Mouse (Mus musculus) 3T3-L1 (cell line): ENCODE data around the gene Ifnar1.

ENCODE experiments used
- DNase-seq: peaks from one replicate; pipeline ENCODE4 v3.0.0-alpha.2; 2015; ENCODE audit warnings: low read depth, low spot score

Gene Ifnar1

DNA sequence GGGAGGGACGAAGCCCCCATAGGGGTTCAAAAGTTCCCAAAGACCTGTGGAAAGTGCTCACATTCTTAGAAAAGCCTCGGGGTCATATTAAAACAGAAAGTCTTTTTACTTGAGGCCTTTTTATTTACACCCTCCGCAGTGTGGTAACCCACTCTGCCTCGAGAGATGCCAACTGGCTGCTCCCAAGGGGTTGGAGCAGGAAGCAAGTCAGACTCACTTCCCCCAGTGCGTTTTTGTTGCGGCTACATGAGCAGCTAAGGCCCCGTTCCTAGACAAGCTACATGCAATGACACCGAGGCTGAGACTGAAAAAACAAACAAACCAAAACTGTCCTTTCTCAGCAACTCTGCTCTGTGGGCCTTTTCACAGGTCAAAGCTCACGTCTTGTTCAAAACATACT is 53.5 kb downstream of the Ifnar1 start:
- DNase-seq, result no peak

GRCm38 (mm10) chr16:91541573-91542081 is 56.6 kb downstream of the Ifnar1 start:
- DNase-seq, result no peak

DNA sequence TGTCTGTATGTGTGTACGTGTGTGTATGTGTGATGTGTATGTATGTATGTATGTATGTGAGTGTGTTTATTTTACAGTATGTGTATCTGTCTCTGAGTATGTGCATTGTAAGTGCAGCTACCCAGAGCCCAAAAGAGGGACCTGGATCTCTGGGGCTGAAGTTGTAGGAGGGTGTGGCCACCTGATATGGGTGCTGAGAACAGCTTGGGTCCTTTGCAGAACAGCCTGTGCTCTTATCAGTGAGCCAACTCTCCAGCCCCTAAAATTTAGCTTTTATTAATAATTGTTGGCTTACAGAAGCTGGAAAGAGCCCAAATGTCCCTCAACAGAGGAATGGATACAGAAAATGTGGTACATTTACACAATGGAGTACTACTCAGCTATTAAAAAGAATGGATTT is 58.6 kb downstream of the Ifnar1 start:
- DNase-seq, result no peak

GRCm38 (mm10) chr16:91545597-91546281 is 60.7 kb downstream of the Ifnar1 start:
- DNase-seq, result peak; percentile 40

GRCm38 (mm10) chr16:91546391-91546835 is 61.4 kb downstream of the Ifnar1 start:
- peak; percentile 52 for DNase-seq

DNA sequence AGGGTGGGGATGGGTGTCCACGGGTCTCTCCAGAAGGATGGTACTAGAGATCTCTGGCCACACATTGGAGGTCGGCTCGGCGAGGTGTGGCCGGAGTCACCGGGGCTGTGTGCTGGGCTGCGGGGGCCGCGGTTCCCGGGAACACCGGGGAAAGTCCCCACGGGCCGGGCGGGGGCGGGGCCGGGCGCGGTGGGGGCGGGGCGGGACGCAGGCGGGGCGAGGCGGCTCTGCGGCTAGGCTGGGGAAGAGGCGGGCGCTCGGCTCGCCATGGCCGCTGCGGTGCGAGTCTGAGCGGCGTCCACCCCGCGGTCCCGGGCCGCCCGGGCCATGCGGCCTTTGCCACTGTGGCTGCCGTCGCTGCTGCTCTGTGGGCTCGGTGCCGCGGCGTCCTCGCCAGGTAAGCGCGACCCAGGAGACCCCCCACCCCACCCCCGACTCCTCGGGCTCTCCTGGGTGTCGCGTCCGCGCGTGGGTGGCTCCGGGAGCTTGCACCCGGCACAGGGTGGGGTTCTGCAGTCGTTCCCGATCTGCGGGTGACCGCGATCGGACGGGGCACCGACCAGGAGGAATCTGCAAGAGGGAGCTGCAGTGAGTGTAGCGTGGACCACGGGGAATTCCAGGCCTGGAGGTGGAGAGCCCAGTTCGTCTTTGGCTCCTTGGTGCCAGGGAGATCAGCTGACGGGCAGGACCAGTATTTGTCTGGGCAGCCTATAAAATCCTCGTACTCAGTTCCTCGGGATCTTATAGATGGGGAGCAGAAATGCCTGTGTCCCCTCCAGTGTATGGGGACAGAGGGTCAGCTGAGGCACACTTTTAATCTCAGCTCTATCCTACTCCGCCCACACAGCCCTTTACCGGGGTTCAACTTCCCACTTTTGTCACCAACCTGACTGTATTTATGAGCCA is 62.1 kb downstream of the Ifnar1 start, which contains the start of gene Ifngr2:
TSS of gene Ifngr2 (plus strand) at position 237 of the 906 bp plus-strand sequence.
- DNase-seq, result peak; percentile 73

DNA sequence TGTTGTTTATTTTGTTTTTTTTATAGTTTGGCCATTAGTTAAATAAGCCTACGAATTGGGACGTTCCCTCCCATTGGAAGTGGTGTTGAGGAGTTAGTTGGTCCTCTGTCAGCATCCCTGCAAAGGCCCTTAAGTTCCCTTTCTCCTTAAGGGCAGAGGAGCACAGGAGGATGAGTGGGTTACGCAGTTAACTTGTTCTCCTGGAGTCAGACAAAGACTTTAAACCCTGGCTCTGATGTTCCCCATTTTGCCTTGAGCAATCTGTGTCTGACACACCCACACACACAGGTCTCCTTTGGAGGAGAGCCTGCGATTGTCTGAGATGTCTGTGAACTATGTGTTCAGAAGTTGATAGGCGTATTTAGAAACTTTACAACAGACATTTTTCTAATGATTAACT is 62.9 kb downstream of the Ifnar1 start:
- peak; percentile 42 for DNase-seq

DNA sequence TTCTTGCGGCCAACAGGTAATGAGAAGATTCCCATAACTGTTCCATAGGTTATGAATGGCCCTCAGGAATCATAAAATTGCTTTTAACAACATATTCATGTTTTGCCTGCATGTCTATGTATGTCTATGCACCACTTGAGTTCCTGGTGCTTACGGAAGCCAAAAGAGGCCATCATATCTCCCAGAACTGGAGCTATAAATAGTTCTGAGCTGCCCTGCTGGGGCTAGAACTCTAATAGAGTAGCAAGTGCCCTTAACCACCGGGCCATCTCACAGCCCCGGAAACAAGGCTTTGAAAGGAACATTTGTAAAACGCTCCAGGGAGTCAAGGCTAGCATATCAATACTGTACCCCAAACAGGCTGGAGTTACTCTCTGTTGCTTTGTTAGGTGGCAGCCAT is 63.5 kb downstream of the Ifnar1 start:
- no peak for DNase-seq

GRCm38 (mm10) chr16:91548996-91549395 is 64.0 kb downstream of the Ifnar1 start:
- DNase-seq, result no peak

GRCm38 (mm10) chr16:91549616-91550015 is 64.6 kb downstream of the Ifnar1 start:
- no peak for DNase-seq

- peak; percentile 34 for DNase-seq
Measured at GRCm38 (mm10) chr16:91551081-91551524, 66.1 kb downstream of the Ifnar1 start.

- DNase-seq, result no peak
Measured at GRCm38 (mm10) chr16:91552072-91552471, 67.0 kb downstream of the Ifnar1 start.

- DNase-seq, result peak; percentile 71
Measured at GRCm38 (mm10) chr16:91553625-91554024, 68.6 kb downstream of the Ifnar1 start.

DNA sequence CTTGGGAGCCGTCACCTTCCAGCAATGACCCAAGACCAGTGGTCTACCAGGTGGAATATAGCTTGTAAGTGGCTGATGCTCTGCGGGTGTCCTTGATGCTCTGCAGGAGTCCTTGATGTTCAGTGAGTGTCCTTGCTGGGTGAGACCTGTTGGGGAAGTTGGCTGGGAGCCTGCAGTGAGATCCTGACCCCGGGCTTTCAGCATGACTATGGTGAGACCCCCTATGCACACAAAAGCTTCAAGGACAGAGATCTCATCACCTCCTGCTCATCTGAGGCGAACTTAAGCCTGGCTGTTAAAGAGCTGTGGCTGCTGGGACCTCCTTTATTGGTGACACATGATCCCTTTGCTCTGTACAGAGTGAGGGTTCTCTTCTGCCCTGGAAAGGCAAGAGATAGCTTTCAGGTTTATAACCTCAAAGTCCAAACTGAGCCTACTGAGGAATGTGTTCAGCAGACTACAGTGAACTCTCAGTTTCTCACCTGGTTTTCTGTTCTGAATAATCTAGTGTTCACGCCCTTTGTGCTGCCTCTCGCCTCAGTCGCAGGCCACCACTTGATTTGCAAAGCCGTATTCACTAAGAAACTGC is 70.1 kb downstream of the Ifnar1 start:
- no peak for DNase-seq

DNA sequence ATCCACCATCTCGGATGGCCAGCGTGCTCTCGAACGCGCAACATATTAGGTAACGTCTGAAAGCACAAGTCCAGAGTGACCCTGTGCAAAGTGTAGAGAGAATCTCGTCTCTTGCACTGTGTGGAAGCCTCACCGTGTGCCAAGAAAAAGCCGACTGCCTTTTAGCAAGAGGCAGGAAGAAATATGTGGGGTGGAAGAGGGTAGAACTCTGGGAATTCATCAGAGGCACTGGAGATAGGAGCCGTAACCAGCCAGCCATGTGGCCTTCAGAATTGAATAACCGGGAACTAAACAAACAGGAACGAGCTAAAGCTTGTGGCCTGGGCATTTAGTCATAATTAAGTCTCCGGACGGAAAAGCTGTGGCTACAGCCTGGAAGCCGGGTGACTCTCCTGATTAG is 71.6 kb downstream of the Ifnar1 start:
- DNase-seq, result no peak
